Mouse (Mus musculus) neural tube, embryonic 13.5 days (tissue): ENCODE data around the gene Cdiptos. TPM values are rescaled to one million over a fixed set of nuclear protein-coding genes. Genes with fewer than 3 reads are reported as not detected.

Source experiments
- ATAC-seq: fragments of 200-750 bp; cut with Nextera tagmentation; 2 replicates; pipeline ENCODE4 v1.8.0; 2017; ENCODE audit warnings: low read depth, mild to moderate bottlenecking, moderate TSS enrichment, moderate library complexity
- H3K27ac ChIP-seq: fragments of 300-500 bp; sonication (generic); replicated peaks from 2 replicates; pipeline ENCODE4 v1.5.1; 2015; ENCODE audit warnings: moderate library complexity, mild to moderate bottlenecking, inconsistent platforms
- H3K27me3 ChIP-seq: fragments of 300-500 bp; sonication (generic); 2 replicates; pipeline ENCODE4 v1.6.1; 2015; ENCODE audit warnings: mild to moderate bottlenecking, inconsistent platforms
- H3K36me3 ChIP-seq: fragments of 300-500 bp; sonication (generic); 2 replicates; pipeline ENCODE4 v1.6.1; 2015; ENCODE audit warnings: mild to moderate bottlenecking, inconsistent platforms
- H3K4me1 ChIP-seq: fragments of 300-500 bp; sonication (generic); replicated peaks from 2 replicates; pipeline ENCODE4 v1.6.1; 2015; ENCODE audit warnings: inconsistent platforms
- H3K4me2 ChIP-seq: fragments of 300-500 bp; sonication (generic); 2 replicates; pipeline ENCODE4 v1.6.1; 2015; ENCODE audit warnings: inconsistent platforms, mild to moderate bottlenecking, moderate library complexity
- H3K4me3 ChIP-seq: fragments of 300-500 bp; sonication (generic); 2 replicates; pipeline ENCODE4 v1.5.1; 2015; ENCODE audit warnings: mild to moderate bottlenecking, inconsistent platforms
- H3K9ac ChIP-seq: fragments of 300-500 bp; sonication (generic); 2 replicates; pipeline ENCODE4 v1.6.1; 2015; ENCODE audit warnings: moderate library complexity, mild to moderate bottlenecking, inconsistent platforms
- H3K9me3 ChIP-seq: fragments of 300-500 bp; sonication (generic); 2 replicates; pipeline ENCODE4 v1.6.1; 2016; ENCODE audit warnings: inconsistent platforms
- WGBS: fragments of 180-500 bp; shearing (Covaris S2); methylation state at CpG from one replicate; pipeline ENCODE4 v1.1.7; 2015; 5-methylcytosine and 5-hydroxymethylcytosine counted together
- polyA plus RNA-seq: library from polyadenylated mRNA; unstranded; fragments of >200 nt; fragmentation: Nextera tagmentation; extraction: Ambion mirVana; gene quantifications from 2 replicates; pipeline ENCODE4 v1.2.1, GENCODE M21; 2015

Cdiptos gene
- polyA plus RNA-seq, 1 experiment from 2014 or later: 1.2 TPM

GRCm38 (mm10) chr7:127019306-127019960 lies 43.5 kb upstream of the Cdiptos start:
- 81% methylated on average over 14 of the region's 14 CpGs for WGBS
- Histone ChIP-seq H3K27me3 (no peaks in the 10 kb centered on the region), H3K4me2 (peak overlapping the region; percentile 71), H3K36me3 (peaks cover 40% of the 10 kb centered on the region), H3K4me3 (peak overlapping the region; percentile 54), H3K9me3 (no peaks in the 10 kb centered on the region), H3K4me1 (peaks cover 90% of the 10 kb centered on the region), H3K27ac (no peak overlapping the region), H3K9ac (peak overlapping the region; percentile 82)
- ATAC-seq: no peak

DNA sequence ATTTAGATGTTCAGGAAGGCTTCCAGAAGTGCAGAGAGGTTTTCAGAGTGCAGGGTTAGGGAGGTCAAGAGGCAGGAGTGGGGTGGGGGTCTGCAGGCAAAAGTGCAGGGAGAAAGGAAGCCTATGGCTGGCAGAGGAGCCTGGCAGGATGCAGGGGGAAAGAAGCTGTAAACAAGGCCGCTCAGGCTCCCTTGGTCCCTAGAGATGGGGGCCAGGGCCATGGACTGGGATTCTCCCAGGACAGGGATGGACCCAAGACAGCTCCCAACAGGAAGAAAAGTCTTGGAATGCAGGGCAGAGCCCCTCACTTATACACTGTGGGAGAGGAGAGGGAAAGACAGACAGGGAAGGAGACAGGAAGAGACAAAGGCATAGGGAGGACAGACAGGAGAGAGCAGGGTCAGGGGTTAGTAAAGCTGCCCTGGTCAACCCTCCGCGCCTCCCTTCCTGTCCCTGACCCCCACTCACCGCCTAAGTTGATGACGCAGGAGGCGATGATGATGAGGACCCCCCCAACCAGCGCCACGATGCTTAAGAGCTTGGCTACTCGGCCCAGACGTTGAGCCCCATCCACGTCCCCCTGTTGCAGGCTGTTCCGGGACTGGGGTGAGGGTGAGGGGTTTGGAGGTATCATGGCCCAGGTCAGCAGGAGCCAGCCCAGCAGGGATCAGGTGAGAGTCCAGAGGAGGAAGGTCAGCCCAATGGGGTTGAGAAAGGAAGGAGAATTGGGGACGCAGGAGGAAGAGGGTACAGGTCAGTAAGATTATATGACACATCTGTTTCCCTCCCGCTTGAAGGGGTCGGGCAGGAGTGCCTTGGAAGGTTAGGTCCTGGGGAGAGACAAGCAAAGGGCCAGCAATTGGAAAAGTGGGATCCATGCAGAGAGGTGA lies 42.8 kb upstream of the Cdiptos start:
- no peaks in the 10 kb centered on the region for H3K27me3 ChIP-seq
- 89% methylated on average over 15 of the region's 15 CpGs for WGBS
- H3K4me2 ChIP-seq: peak overlapping the region; percentile 71
- H3K36me3 ChIP-seq: peaks cover 40% of the 10 kb centered on the region
- H3K4me1 ChIP-seq: peaks cover 89% of the 10 kb centered on the region
- H3K27ac ChIP-seq: no peak overlapping the region
- H3K9me3 ChIP-seq: no peaks in the 10 kb centered on the region
- peak overlapping the region; percentile 82 for H3K9ac ChIP-seq
- no peak for ATAC-seq
- no peak overlapping the region for H3K4me3 ChIP-seq

GRCm38 (mm10) chr7:127017950-127018345 lies 42.0 kb upstream of the Cdiptos start:
- 67% methylated on average over 6 of the region's 6 CpGs for WGBS
- ATAC-seq: no peak

DNA sequence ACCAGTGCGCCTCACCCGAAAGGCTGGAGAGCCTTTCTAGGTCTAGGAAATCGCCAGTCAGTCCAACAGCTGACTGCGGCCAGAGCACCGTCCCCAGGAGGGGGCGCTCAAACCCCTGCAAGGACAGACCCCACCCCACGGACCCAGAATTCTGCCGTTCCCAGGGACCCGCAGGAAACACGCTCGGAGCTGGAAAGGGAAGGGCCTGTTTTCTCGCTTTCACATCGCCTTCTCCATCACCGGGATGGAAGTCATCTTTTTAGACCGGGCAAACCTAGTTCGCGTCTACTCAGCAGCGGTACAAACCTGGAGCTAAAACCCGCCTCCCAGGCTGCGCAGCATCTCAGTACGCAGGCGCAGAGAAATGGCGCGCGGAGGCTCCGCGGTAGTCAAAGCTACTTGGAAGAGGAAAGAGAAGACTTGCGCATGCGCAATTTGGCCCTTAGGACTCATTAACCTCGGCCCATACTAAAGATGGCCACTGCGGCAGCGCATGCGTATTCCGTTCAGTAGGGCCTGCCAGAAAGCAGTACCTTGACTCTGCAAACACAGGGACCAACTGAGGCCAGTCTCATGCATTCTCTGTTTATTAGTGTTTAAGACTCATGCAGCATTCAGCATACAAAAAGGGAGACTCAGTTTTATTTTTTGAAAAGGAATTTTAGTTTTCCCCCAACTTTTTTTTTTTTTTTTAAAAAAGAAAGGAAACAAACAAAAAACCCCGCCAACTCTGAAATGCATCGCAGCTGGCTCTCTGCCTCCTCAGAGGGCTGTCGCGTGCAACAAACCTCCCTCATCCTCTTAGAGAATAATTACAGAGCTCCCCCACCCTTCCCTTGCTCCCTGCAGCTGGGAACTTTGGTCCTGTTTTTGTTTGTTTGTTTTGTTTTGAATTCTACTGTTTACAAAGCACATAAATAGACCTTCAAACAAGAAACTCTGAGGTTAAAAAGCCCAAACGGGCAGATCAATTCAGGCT lies 41.4 kb upstream of the Cdiptos start, which contains the start of gene Pagr1a:
Gene Pagr1a (minus strand): TSS at position 382 of the 979 bp plus-strand sequence.
- Histone ChIP-seq H3K27me3 (no peaks in the 10 kb centered on the region), H3K4me3 (peak within 1 kb of the TSS; percentile 79), H3K36me3 (peaks cover 40% of the 10 kb centered on the region), H3K9ac (peak within 1 kb of the TSS; percentile 96), H3K4me2 (peak within 1 kb of the TSS; percentile 92), H3K27ac (peak within 1 kb of the TSS; percentile 97), H3K9me3 (no peaks in the 10 kb centered on the region), H3K4me1 (peaks cover 79% of the 10 kb centered on the region)
- peak; percentile 77 for ATAC-seq
- 4% methylated on average over 39 of the region's 39 CpGs for WGBS

More at GRCm38 (mm10) chr7:127017950-127018345, 42.0 kb upstream of the Cdiptos start:
- H3K4me3 ChIP-seq: no peak overlapping the region
- H3K27ac ChIP-seq: peak overlapping the region; percentile 97
- H3K9ac ChIP-seq: peak overlapping the region; percentile 82
- peak overlapping the region; percentile 26; the same call in 1 of the 2 replicates for H3K4me2 ChIP-seq
- no peaks in the 10 kb centered on the region for H3K27me3 ChIP-seq
- H3K9me3 ChIP-seq: no peaks in the 10 kb centered on the region
- H3K36me3 ChIP-seq: peaks cover 40% of the 10 kb centered on the region
- H3K4me1 ChIP-seq: peaks cover 86% of the 10 kb centered on the region

DNA sequence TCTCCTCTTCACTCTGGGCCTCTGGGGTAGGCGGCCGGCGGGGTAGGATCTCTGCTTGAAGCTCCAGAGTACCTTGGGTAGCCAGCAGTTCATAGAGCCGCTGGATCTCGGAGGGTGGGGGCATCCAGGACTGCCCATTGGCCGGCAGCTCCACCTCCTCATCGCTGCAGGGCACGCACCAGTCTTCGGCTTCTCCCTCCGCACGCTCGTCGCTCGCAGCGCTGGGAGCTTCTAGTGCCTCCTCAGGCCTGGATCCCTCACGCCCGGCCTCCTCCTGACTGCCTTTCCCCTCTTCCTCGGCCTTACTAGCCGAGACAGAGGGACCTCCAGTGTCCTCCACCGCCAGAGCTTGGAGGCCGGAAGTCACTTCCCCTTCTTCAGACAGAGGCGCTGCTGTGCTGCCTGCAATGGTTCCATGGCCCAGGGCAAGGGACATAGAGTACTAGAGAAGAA lies 40.6 kb upstream of the Cdiptos start:
- WGBS: 0% methylated on average over 22 of the region's 22 CpGs

GRCm38 (mm10) chr7:127016481-127016485 lies 40.4 kb upstream of the Cdiptos start, which contains the start of gene Pagr1b:
Gene Pagr1b, minus strand, starts transcription at chr7:127016484.
- peaks cover 35% of the 10 kb centered on the region for H3K36me3 ChIP-seq
- peak within 1 kb of the TSS; percentile 97 for H3K27ac ChIP-seq
- no peaks in the 10 kb centered on the region for H3K27me3 ChIP-seq
- H3K4me2 ChIP-seq: peak within 1 kb of the TSS; percentile 92
- peaks cover 69% of the 10 kb centered on the region for H3K4me1 ChIP-seq
- peak within 1 kb of the TSS; percentile 79 for H3K4me3 ChIP-seq
- H3K9ac ChIP-seq: peak within 1 kb of the TSS; percentile 96
- no peaks in the 10 kb centered on the region for H3K9me3 ChIP-seq
- ATAC-seq: no peak

More for the DNA sequence above, 40.6 kb upstream of the Cdiptos start:
- H3K27me3 ChIP-seq: no peaks in the 10 kb centered on the region
- H3K4me1 ChIP-seq: peaks cover 72% of the 10 kb centered on the region
- ATAC-seq: peak; percentile 48
- peak overlapping the region; percentile 92 for H3K4me2 ChIP-seq
- no peaks in the 10 kb centered on the region for H3K9me3 ChIP-seq
- peaks cover 35% of the 10 kb centered on the region for H3K36me3 ChIP-seq
- H3K4me3 ChIP-seq: peak overlapping the region; percentile 79
- peak overlapping the region; percentile 96 for H3K9ac ChIP-seq
- peak overlapping the region; percentile 97 for H3K27ac ChIP-seq

DNA sequence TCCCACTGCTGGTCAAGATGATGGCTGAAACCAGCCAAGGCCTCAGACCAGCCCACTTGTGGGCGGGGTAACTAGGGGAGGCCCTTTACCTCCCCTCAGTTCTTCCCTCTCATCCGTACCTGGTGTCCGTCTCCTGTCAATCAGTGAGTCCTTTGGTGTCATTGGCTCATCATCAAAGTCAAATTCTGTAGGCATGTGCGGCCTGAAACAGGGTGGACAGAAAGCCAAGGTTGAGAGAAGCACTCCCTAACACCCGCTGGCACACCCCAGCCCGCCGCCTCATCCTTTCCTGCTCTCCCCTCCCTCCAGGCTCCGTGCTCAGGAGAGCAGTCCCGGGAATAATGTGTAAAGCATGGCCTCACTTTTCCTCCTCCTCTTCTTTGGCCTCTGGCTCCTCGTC lies 40.2 kb upstream of the Cdiptos start:
- Histone ChIP-seq H3K4me1 (peaks cover 67% of the 10 kb centered on the region), H3K4me2 (peak overlapping the region; percentile 92)
- peak; percentile 14; the same call in 1 of the 2 replicates for ATAC-seq

GRCm38 (mm10) chr7:127014993-127015392 lies 39.1 kb upstream of the Cdiptos start:
- peak overlapping the region; percentile 92 for H3K4me2 ChIP-seq
- WGBS: 98% methylated on average over 12 of the region's 12 CpGs
- H3K4me1 ChIP-seq: peaks cover 57% of the 10 kb centered on the region
- H3K27ac ChIP-seq: no peak overlapping the region
- H3K9ac ChIP-seq: 0 out of 2 replicates have a peak overlapping the region, but pooled peaks have one; percentile 12
- peak overlapping the region; percentile 79 for H3K4me3 ChIP-seq
- no peaks in the 10 kb centered on the region for H3K27me3 ChIP-seq
- ATAC-seq: no peak
- H3K36me3 ChIP-seq: peaks cover 38% of the 10 kb centered on the region
- no peaks in the 10 kb centered on the region for H3K9me3 ChIP-seq

More for the DNA sequence above, 40.2 kb upstream of the Cdiptos start:
- H3K27ac ChIP-seq: peak overlapping the region; percentile 97
- WGBS: 1% methylated on average over 10 of the region's 10 CpGs
- H3K36me3 ChIP-seq: peaks cover 35% of the 10 kb centered on the region
- H3K9ac ChIP-seq: peak overlapping the region; percentile 96
- H3K27me3 ChIP-seq: no peaks in the 10 kb centered on the region
- H3K4me3 ChIP-seq: peak overlapping the region; percentile 79
- H3K9me3 ChIP-seq: no peaks in the 10 kb centered on the region

DNA sequence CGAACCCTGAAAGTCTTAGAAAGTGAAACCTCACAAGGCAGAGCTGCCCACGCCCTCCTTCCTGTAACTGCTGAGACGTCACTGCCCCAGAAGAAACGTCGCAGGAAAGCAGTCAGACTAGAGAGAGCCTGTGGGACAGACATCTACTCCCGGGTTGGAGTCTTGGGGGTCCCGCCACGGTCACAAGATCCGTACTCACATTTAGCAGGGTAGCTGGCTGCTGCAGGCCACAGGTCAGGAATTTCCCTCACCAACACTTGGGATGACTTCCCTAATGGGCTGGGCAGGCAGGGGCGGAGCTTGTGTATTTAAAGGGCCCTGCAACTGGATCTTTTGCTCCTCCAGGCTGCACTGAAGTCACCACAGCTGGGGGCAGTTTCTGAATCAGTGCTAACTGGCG lies 38.4 kb upstream of the Cdiptos start, which contains the start of gene Mvp:
Gene Mvp (minus strand): TSS at position 302 of the 400 bp plus-strand sequence.
- peak within 1 kb of the TSS; percentile 92 for H3K4me2 ChIP-seq
- H3K36me3 ChIP-seq: peaks cover 38% of the 10 kb centered on the region
- peaks cover 50% of the 10 kb centered on the region for H3K4me1 ChIP-seq
- no peaks in the 10 kb centered on the region for H3K9me3 ChIP-seq
- ATAC-seq: no peak
- H3K27ac ChIP-seq: no peak within 1 kb of the TSS
- peak within 1 kb of the TSS; percentile 52 for H3K9ac ChIP-seq
- 63% methylated on average over 11 of the region's 11 CpGs for WGBS
- no peaks in the 10 kb centered on the region for H3K27me3 ChIP-seq
- peak within 1 kb of the TSS; percentile 79 for H3K4me3 ChIP-seq

- ATAC-seq: no peak
- Histone ChIP-seq H3K36me3 (peaks cover 38% of the 10 kb centered on the region), H3K9me3 (no peaks in the 10 kb centered on the region), H3K9ac (no peak overlapping the region), H3K4me2 (no peak overlapping the region; the same call in 1 of the 2 replicates), H3K4me3 (no peak overlapping the region), H3K27me3 (no peaks in the 10 kb centered on the region), H3K27ac (no peak overlapping the region), H3K4me1 (peaks cover 50% of the 10 kb centered on the region)
- WGBS: 95% methylated on average over 6 of the region's 6 CpGs
These were observed 37.5 kb upstream of the Cdiptos start for GRCm38 (mm10) chr7:127013385-127013784.

DNA sequence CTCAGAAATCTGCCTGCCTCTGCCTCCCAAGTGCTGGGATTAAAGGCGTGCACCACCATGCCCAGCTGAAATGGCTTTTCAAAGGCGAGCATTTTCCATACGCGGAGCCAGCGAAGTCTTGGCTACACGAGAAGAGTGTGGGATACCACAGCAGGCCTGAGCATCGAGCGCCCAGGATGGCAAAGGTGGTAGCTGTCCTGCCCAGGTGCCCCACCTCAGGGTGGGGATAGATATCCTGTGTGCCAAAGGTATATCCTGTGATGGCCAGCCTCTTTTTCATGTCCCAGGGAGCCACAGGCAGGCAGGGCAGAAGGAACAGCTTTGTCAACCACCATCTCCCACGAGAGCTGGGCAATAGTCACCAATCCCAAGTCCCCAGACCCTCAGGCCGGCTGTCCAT lies 36.9 kb upstream of the Cdiptos start:
- 96% methylated on average over 10 of the region's 10 CpGs for WGBS
- Histone ChIP-seq H3K36me3 (peaks cover 38% of the 10 kb centered on the region), H3K4me3 (no peak overlapping the region)

More for the DNA sequence above, 36.9 kb upstream of the Cdiptos start:
- Histone ChIP-seq H3K27ac (no peak overlapping the region), H3K4me2 (no peak overlapping the region), H3K9me3 (no peaks in the 10 kb centered on the region), H3K9ac (no peak overlapping the region), H3K4me1 (peaks cover 49% of the 10 kb centered on the region), H3K27me3 (no peaks in the 10 kb centered on the region)
- ATAC-seq: no peak
